Mouse (Mus musculus) heart, postnatal 0 days (tissue): ENCODE results near the gene Ngef.
"Not testable (repeated sequence)": the region's sequence is repeated elsewhere in the genome, so short reads cannot be mapped to it uniquely, and the experiment has no call there.

ENCODE experiments used
- CTCF ChIP-seq: IDR thresholded peaks from 2 replicates; pipeline ENCODE4 v1.5.1; 2016; ENCODE audit warnings: antibody characterized with exemption, control low read depth, low read depth
- EP300 ChIP-seq: IDR thresholded peaks from 2 replicates; pipeline ENCODE4 v1.6.1; 2016; ENCODE audit warnings: antibody characterized with exemption, low read depth

DNA sequence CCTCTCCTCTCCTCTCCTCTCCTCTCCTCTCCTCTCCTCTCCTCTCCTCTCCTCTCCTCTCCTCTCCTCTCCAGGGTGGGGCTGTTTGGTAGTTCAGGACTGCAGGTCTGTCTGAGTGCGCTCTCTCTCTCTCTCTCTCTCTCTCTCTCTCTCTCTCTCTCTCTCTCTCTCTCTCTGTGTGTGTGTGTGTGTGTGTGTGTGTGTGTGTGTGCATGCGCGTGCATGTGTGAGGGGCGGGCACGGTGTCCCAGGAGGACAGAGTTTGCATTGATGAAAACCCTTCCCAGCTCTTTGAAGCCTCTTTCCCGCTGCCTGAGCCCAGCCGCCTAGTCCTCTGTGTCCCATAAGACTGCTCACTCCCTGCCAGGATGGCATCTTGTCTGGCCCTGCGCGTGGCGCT, 103.7 kb downstream of the Ngef start, which contains the start of gene Snorc:
- not testable (repeated sequence) for TF ChIP-seq CTCF, EP300
